Mouse (Mus musculus): Measurements from ENCODE around the gene Srebf2. TPM values are rescaled to one million over a fixed set of nuclear protein-coding genes. Genes with fewer than 3 reads are reported as not detected.

The Srebf2 gene
- polyA plus RNA-seq, 1 experiment = 104 TPM

DNA sequence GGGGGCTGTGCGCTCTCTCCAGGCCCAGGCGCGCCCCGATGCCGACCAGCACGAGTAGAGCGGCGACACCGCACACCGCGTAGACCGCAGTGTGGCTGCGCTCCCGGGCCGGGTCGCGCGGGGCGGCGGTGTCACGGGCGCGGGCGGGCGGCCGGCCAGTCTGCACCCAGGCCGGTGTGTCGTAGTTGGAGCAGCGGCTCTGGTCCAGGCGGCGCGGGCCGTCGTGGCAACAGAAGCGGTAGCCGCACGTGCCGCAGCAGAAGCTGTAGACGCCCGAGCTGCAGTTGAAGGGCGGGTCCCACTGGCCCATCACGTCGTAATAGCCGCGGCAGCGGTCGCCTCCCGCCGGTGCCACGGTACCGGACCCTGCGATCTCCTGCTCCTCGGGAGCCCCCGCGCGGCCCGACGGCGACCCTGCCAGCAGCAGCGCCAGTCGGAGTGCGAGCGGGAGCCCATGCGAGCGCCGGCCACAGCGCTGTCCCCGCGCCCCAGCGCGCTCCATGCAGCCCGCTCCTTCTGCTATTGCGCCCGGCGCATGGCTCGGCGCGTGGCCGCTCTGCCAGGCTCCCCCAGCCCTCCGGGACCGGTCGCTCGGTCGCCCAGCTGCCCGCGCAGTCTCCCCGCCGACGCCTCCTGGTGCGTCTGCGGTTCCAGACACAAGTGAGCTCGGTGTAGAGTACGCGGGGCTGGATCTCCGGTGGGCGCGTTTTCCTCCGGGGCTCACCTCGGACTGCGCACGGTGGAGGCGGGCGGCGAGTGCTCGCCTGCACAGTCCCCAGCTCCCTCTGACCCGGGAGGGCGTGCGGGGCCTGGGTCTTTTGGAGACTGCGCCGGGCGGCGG, 65.2 kb downstream of the Srebf2 start:
- H3K27ac ChIP-seq (ENCODE audit: insufficient read depth, low read length) = peak overlapping the region; percentile 89
- H3K4me3 ChIP-seq (replicated peaks; ENCODE audit: insufficient read depth, low read depth, low read length) = peak overlapping the region; percentile 92
- peak; percentile 63 for TF ChIP-seq POLR2A (IDR thresholded peaks at IDR 0.05; ENCODE audit: borderline replicate concordance, insufficient read depth, low read length)
- TF ChIP-seq CTCF (IDR thresholded peaks at IDR 0.05; ENCODE audit: borderline replicate concordance, insufficient read depth, low read depth, low read length) = no peak
- no peaks in the 10 kb centered on the region for H3K27me3 ChIP-seq (ENCODE audit: control insufficient read depth, insufficient read depth, low read length)
- H3K4me1 ChIP-seq (ENCODE audit: control insufficient read depth, insufficient read depth, low read length) = peaks cover 48% of the 10 kb centered on the region
- peak; percentile 70 to 77 for DNase-seq
- under 1% methylated on average over 105 of the region's 112 CpGs for WGBS

DNA sequence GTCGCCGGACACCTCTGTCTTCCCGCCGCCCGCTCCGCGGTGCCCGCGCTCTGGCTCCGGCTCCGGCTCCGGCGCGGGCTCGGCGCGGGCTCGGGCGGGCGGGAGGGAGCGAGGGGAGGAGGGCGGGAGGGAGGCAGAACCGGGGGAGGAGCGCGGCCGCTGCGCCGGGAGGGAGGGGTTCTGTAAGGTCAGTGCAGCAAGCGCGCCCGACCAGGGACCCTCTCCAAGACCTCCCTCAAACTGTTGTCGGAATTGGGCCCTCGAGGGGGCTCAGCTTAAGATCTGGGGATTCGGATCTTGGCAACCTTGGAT, 65.7 kb downstream of the Srebf2 start, which contains the start of gene Shisa8:
Shisa8 (minus strand) TSS at position 64 of the 312 bp plus-strand sequence.
- peak within 1 kb of the TSS; percentile 92 for H3K4me3 ChIP-seq (replicated peaks; ENCODE audit: insufficient read depth, low read depth, low read length)
- TF ChIP-seq POLR2A (IDR thresholded peaks at IDR 0.05; ENCODE audit: borderline replicate concordance, insufficient read depth, low read length) (no peak), CTCF (IDR thresholded peaks at IDR 0.05; ENCODE audit: borderline replicate concordance, insufficient read depth, low read depth, low read length) (no peak)

DNA sequence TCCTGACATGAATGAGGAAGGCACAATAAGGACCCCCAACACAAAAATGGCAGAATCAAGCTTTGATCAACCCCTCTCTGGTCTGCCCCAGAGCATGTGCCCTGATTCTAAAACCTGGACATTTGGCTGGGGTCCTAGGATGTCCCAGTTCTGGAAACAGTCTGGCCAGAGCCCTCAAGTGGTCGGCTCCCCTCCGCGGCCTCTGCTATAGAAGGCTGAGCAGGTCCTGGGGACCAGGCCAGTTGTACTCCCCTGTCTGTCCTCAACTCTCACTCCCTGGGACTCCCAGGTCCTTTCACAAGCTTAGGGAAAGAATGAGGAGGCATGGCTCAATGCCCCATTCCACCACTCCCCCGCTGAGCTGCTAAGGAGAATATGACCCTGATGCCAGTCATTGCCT, 66.2 kb downstream of the Srebf2 start:
- peak overlapping the region; percentile 61 for H3K4me3 ChIP-seq (replicated peaks; ENCODE audit: insufficient read depth, low read depth, low read length)
- 62% methylated on average over 4 of the region's 4 CpGs for WGBS
- peaks cover 37% of the 10 kb centered on the region for H3K4me1 ChIP-seq (ENCODE audit: control insufficient read depth, insufficient read depth, low read length)
- H3K27me3 ChIP-seq (ENCODE audit: control insufficient read depth, insufficient read depth, low read length) = no peaks in the 10 kb centered on the region
- no peak for TF ChIP-seq CTCF (IDR thresholded peaks at IDR 0.05; ENCODE audit: borderline replicate concordance, insufficient read depth, low read depth, low read length)
- no peak for TF ChIP-seq POLR2A (IDR thresholded peaks at IDR 0.05; ENCODE audit: borderline replicate concordance, insufficient read depth, low read length)
- DNase-seq = peak in 1 of 2 experiments; percentile 49
- H3K27ac ChIP-seq (ENCODE audit: insufficient read depth, low read length) = no peak overlapping the region

More for the DNA sequence above, 65.7 kb downstream of the Srebf2 start, which contains the start of gene Shisa8:
- peak; percentile 73 to 76 for DNase-seq
- under 1% methylated on average over 25 of the region's 34 CpGs for WGBS
- H3K4me1 ChIP-seq (ENCODE audit: control insufficient read depth, insufficient read depth, low read length) = peaks cover 42% of the 10 kb centered on the region
- H3K27me3 ChIP-seq (ENCODE audit: control insufficient read depth, insufficient read depth, low read length) = no peaks in the 10 kb centered on the region
- peak within 1 kb of the TSS; percentile 89 for H3K27ac ChIP-seq (ENCODE audit: insufficient read depth, low read length)

DNA sequence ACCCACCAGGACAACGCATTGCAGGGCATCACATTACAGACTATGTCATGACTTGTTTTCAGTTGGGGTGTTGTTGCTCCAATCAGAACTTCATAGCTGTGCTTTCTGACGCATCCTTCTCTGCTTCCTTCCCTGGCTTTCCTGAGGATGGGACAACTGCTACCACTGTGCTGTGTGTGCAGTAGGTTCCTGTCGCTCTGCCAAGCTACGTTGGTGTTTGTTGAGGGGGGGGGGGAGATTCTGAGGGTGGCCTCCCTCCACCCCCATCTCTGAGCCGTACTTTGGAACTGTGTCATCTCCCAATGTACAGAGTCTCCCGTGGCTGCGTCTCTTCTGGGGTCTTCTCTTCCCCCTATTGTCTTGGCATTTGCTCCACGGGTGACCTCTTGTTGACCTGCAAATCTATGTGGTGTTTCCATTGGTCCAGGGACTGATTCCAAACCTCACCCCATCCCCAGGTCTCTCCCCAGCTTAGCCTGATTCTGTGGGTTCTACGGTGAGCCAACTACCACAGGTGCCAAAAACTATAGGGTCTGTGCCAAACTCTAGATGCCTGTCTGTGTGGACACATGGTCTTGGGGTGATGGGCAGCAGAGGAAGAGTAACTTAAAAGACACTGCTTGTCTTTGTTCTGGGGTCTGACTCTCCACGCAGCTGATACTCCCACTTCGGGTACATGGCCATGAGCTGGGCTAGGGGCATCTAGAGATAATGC, 68.5 kb downstream of the Srebf2 start:
- DNase-seq = peak; percentile 65 to 81
- Histone ChIP-seq H3K27me3 (ENCODE audit: control insufficient read depth, insufficient read depth, low read length) (no peaks in the 10 kb centered on the region), H3K27ac (ENCODE audit: insufficient read depth, low read length) (no peak overlapping the region), H3K4me3 (replicated peaks; ENCODE audit: insufficient read depth, low read depth, low read length) (no peak overlapping the region), H3K4me1 (ENCODE audit: control insufficient read depth, insufficient read depth, low read length) (peaks cover 22% of the 10 kb centered on the region)
- 15% methylated on average over 11 of the region's 11 CpGs for WGBS
- TF ChIP-seq POLR2A (IDR thresholded peaks at IDR 0.05; ENCODE audit: borderline replicate concordance, insufficient read depth, low read length) (no peak), CTCF (IDR thresholded peaks at IDR 0.05; ENCODE audit: borderline replicate concordance, insufficient read depth, low read depth, low read length) (no peak)

DNA sequence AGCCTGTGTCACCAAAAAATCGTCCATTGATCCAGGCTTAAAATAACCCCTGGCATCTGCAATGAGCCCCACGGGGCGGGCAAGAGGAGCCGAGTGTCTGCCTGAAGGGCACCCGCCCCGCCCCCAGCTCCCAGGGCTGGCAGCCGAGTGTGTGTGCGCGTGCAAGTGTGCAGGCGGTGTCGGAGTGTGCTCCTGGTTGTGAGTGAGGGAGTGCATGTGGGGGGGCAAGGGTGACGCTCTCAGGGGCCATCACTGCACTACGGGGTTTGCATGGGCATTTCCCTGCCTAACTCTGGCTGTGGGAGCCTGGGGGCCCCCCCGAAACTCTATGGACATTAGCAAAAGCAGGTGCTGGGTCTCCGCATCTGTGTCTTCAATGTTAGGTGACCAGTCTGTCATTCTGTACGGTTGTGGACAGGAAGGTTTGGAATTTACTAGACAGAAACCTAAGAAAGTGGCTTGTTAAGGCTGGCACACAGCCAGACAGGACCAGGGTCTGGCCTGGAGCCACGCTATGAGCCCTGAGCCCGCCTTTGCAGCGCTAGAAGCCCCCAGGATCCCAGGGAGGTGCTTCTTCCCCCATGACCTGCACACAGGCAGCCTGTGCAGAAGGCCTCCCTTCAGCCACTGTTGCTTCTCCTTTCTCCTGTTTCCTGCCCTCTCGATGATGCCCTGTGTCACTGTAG, 69.3 kb downstream of the Srebf2 start:
- TF ChIP-seq CTCF (IDR thresholded peaks at IDR 0.05; ENCODE audit: borderline replicate concordance, insufficient read depth, low read depth, low read length) = no peak
- TF ChIP-seq POLR2A (IDR thresholded peaks at IDR 0.05; ENCODE audit: borderline replicate concordance, insufficient read depth, low read length) = no peak
- WGBS = 31% methylated on average over 20 of the region's 20 CpGs

DNA sequence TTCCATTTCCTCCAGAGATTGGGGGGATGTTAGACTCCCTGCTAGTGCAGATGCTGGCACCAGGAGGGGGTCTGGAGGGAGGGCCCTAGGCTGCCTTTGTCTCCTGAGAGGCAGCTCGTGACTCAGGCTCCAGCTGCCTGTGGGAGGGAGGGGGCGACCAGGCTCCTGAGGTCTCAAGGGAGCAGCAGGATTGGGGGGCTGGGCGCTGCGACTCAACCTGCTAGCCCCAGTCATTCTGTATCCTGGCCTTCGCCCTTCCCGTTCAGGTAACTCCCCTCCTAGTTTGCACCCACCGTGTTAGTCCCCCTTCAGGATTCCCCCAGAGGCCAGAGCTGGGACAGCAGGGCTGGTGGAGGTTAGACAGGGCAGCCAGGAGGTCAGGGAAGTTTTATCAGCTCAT, 70.1 kb downstream of the Srebf2 start:
- WGBS = 72% methylated on average over 7 of the region's 7 CpGs
- DNase-seq = no peak

More for the DNA sequence above, 69.3 kb downstream of the Srebf2 start:
- no peak overlapping the region for H3K27ac ChIP-seq (ENCODE audit: insufficient read depth, low read length)
- peaks cover 26% of the 10 kb centered on the region for H3K4me1 ChIP-seq (ENCODE audit: control insufficient read depth, insufficient read depth, low read length)
- H3K27me3 ChIP-seq (ENCODE audit: control insufficient read depth, insufficient read depth, low read length) = no peaks in the 10 kb centered on the region
- DNase-seq = peak; percentile 35 to 47
- H3K4me3 ChIP-seq (replicated peaks; ENCODE audit: insufficient read depth, low read depth, low read length) = no peak overlapping the region

DNA sequence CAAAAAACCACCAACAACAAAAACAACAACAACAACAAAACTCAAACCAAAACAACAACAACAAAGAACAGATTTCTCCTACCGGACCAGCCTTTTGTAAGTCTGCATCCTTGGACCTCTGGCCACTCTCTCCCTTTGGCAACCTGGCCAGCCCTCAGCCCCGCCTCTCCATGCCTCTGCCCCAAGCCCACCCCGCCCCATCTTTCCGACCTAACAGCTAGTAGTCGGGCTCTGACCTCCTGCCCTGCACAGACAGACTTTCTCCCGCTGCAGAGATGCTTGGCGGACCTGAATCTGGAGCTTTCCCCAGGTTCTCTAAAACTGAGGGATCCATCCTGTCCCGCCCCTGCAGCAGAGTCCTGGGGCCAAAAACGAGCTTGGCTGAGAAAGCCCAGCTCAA, 71.0 kb downstream of the Srebf2 start:
- no peak overlapping the region for H3K4me3 ChIP-seq (replicated peaks; ENCODE audit: insufficient read depth, low read depth, low read length)
- no peaks in the 10 kb centered on the region for H3K27me3 ChIP-seq (ENCODE audit: control insufficient read depth, insufficient read depth, low read length)
- TF ChIP-seq POLR2A (IDR thresholded peaks at IDR 0.05; ENCODE audit: borderline replicate concordance, insufficient read depth, low read length) (no peak), CTCF (IDR thresholded peaks at IDR 0.05; ENCODE audit: borderline replicate concordance, insufficient read depth, low read depth, low read length) (no peak)
- DNase-seq = no peak
- 84% methylated on average over 9 of the region's 9 CpGs for WGBS
- H3K4me1 ChIP-seq (ENCODE audit: control insufficient read depth, insufficient read depth, low read length) = peaks cover 26% of the 10 kb centered on the region
- H3K27ac ChIP-seq (ENCODE audit: insufficient read depth, low read length) = no peak overlapping the region

More for the DNA sequence above, 70.1 kb downstream of the Srebf2 start:
- no peaks in the 10 kb centered on the region for H3K27me3 ChIP-seq (ENCODE audit: control insufficient read depth, insufficient read depth, low read length)
- no peak overlapping the region for H3K27ac ChIP-seq (ENCODE audit: insufficient read depth, low read length)
- H3K4me3 ChIP-seq (replicated peaks; ENCODE audit: insufficient read depth, low read depth, low read length) = no peak overlapping the region
- peaks cover 26% of the 10 kb centered on the region for H3K4me1 ChIP-seq (ENCODE audit: control insufficient read depth, insufficient read depth, low read length)
- no peak for TF ChIP-seq CTCF (IDR thresholded peaks at IDR 0.05; ENCODE audit: borderline replicate concordance, insufficient read depth, low read depth, low read length)
- TF ChIP-seq POLR2A (IDR thresholded peaks at IDR 0.05; ENCODE audit: borderline replicate concordance, insufficient read depth, low read length) = no peak
